Mouse (Mus musculus) CD8-positive naive resting alpha-beta T cell, adult 2 months (primary cell): ENCODE data around the gene Tff3.

Source experiments
- DNase-seq, 2 experiments: peaks; one replicate each; pipeline ENCODE4 v3.0.0; 2022; ENCODE audit warnings: low read depth in 2 of 2, low spot score in 2 of 2

Tff3 gene

GRCm38 (mm10) chr17:31125548-31126266 is 3.7 kb downstream of the Tff3 start:
- DNase-seq, result no peak

GRCm38 (mm10) chr17:31121975-31122374 is 7.5 kb downstream of the Tff3 start:
- DNase-seq, result peak; percentile 43 to 52

GRCm38 (mm10) chr17:31119429-31119828 is 10.0 kb downstream of the Tff3 start:
- DNase-seq, result peak; percentile 77 to 82

GRCm38 (mm10) chr17:31117946-31118345 is 11.5 kb downstream of the Tff3 start:
- DNase-seq, result no peak

GRCm38 (mm10) chr17:31116063-31116462 is 13.4 kb downstream of the Tff3 start:
- DNase-seq, result no peak

- no peak for DNase-seq
These were observed 16.1 kb downstream of the Tff3 start for GRCm38 (mm10) chr17:31113191-31113856.

- DNase-seq, result no peak
These were observed 21.1 kb downstream of the Tff3 start for GRCm38 (mm10) chr17:31108388-31108787.

GRCm38 (mm10) chr17:31103823-31104222 is 25.6 kb downstream of the Tff3 start:
- no peak for DNase-seq

- no peak for DNase-seq
These were observed 26.4 kb downstream of the Tff3 start for GRCm38 (mm10) chr17:31103007-31103570.

GRCm38 (mm10) chr17:31098788-31099187 is 30.7 kb downstream of the Tff3 start:
- no peak for DNase-seq

- DNase-seq, result no peak
These were observed 32.6 kb downstream of the Tff3 start for GRCm38 (mm10) chr17:31096893-31097292.

- no peak for DNase-seq
These were observed 33.9 kb downstream of the Tff3 start for GRCm38 (mm10) chr17:31095570-31095969.

GRCm38 (mm10) chr17:31094781-31095180 is 34.7 kb downstream of the Tff3 start:
- no peak for DNase-seq

- no peak for DNase-seq
These were observed 38.3 kb downstream of the Tff3 start for GRCm38 (mm10) chr17:31091023-31091735.

GRCm38 (mm10) chr17:31089848-31090247 is 39.6 kb downstream of the Tff3 start:
- no peak for DNase-seq

GRCm38 (mm10) chr17:31088711-31089110 is 40.7 kb downstream of the Tff3 start:
- DNase-seq, result no peak

GRCm38 (mm10) chr17:31086196-31086595 is 43.2 kb downstream of the Tff3 start:
- DNase-seq, result no peak

GRCm38 (mm10) chr17:31085519-31085918 is 43.9 kb downstream of the Tff3 start:
- no peak for DNase-seq

- no peak for DNase-seq
These were observed 47.0 kb downstream of the Tff3 start for GRCm38 (mm10) chr17:31082296-31083078.

- no peak for DNase-seq
These were observed 50.2 kb downstream of the Tff3 start for GRCm38 (mm10) chr17:31079078-31079840.
